Mouse (Mus musculus): ENCODE results near the gene Kcnq2. TPM values are rescaled to one million over a fixed set of nuclear protein-coding genes. Genes with fewer than 3 reads are reported as not detected.

Kcnq2 gene
- polyA plus RNA-seq (2016; fragmentation: Nextera tagmentation; extraction: Ambion mirVana) = 0.11 TPM in 1 of 2 replicates, not detected in the other

- Histone ChIP-seq H3K9ac (no peak within 1 kb of the TSS), H3K4me3 (peak within 1 kb of the TSS; percentile 49), H3K4me1 (replicated peaks) (peaks cover 11% of the 10 kb centered on the region), H3K27ac (ENCODE audit: poor library complexity, severe bottlenecking) (no peak within 1 kb of the TSS), H3K4me2 (peak within 1 kb of the TSS; percentile 78), H3K36me3 (no peaks in the 10 kb centered on the region), H3K27me3 (replicated peaks) (peaks cover 91% of the 10 kb centered on the region), H3K9me3 (replicated peaks) (no peaks in the 10 kb centered on the region)
- WGBS = under 1% methylated on average over 100 of the region's 104 CpGs
- no peak for ATAC-seq (ENCODE audit: insufficient number of reproducible peaks, low FRiP score)
Measured at GRCm38 (mm10) chr2:181134591-181135445, at the start of gene Kcnq2. Kcnq2 (minus strand) TSS chr2:181135300.

- no peak overlapping the region for H3K9ac ChIP-seq
- H3K4me1 ChIP-seq (replicated peaks) = no peaks in the 10 kb centered on the region
- no peak overlapping the region for H3K27ac ChIP-seq (ENCODE audit: poor library complexity, severe bottlenecking)
- no peaks in the 10 kb centered on the region for H3K36me3 ChIP-seq
- H3K9me3 ChIP-seq (replicated peaks) = no peaks in the 10 kb centered on the region
- H3K4me3 ChIP-seq = no peak overlapping the region
- ATAC-seq (ENCODE audit: insufficient number of reproducible peaks, low FRiP score) = no peak
- WGBS = 63% methylated on average over 6 of the region's 6 CpGs
- H3K27me3 ChIP-seq (replicated peaks) = 0 out of 2 replicates have a peak, but pooled peaks cover 2% of the 10 kb centered on the region
- no peak overlapping the region for H3K4me2 ChIP-seq
Measured at GRCm38 (mm10) chr2:181180898-181181297, 45.8 kb upstream of the Kcnq2 start.

- Histone ChIP-seq H3K36me3 (no peaks in the 10 kb centered on the region), H3K27ac (ENCODE audit: poor library complexity, severe bottlenecking) (no peak overlapping the region), H3K27me3 (replicated peaks) (0 out of 2 replicates have a peak, but pooled peaks cover 2% of the 10 kb centered on the region), H3K4me1 (replicated peaks) (no peaks in the 10 kb centered on the region), H3K9me3 (replicated peaks) (no peaks in the 10 kb centered on the region), H3K4me2 (no peak overlapping the region), H3K9ac (no peak overlapping the region), H3K4me3 (no peak overlapping the region)
- no peak for ATAC-seq (ENCODE audit: insufficient number of reproducible peaks, low FRiP score)
- 51% methylated on average over 5 of the region's 5 CpGs for WGBS
Measured at GRCm38 (mm10) chr2:181178471-181178870, 43.4 kb upstream of the Kcnq2 start.

- no peak for ATAC-seq (ENCODE audit: insufficient number of reproducible peaks, low FRiP score)
Measured at GRCm38 (mm10) chr2:181178015-181178414, 42.9 kb upstream of the Kcnq2 start.

GRCm38 (mm10) chr2:181174646-181175045, 39.5 kb upstream of the Kcnq2 start:
- Histone ChIP-seq H3K9ac (no peak overlapping the region), H3K27ac (ENCODE audit: poor library complexity, severe bottlenecking) (no peak overlapping the region), H3K4me2 (no peak overlapping the region), H3K4me1 (replicated peaks) (no peaks in the 10 kb centered on the region), H3K9me3 (replicated peaks) (peaks cover 1% of the 10 kb centered on the region; the same call in 1 of the 2 replicates), H3K27me3 (replicated peaks) (0 out of 2 replicates have a peak, but pooled peaks cover 2% of the 10 kb centered on the region), H3K36me3 (no peaks in the 10 kb centered on the region), H3K4me3 (no peak overlapping the region)
- ATAC-seq (ENCODE audit: insufficient number of reproducible peaks, low FRiP score) = no peak
- 83% methylated on average over 3 of the region's 3 CpGs for WGBS

More at GRCm38 (mm10) chr2:181178015-181178414, 42.9 kb upstream of the Kcnq2 start:
- H3K27ac ChIP-seq (ENCODE audit: poor library complexity, severe bottlenecking) = no peak overlapping the region
- no peak overlapping the region for H3K9ac ChIP-seq
- 68% methylated on average over 3 of the region's 3 CpGs for WGBS
- H3K4me3 ChIP-seq = no peak overlapping the region
- H3K27me3 ChIP-seq (replicated peaks) = 0 out of 2 replicates have a peak, but pooled peaks cover 2% of the 10 kb centered on the region
- H3K4me1 ChIP-seq (replicated peaks) = no peaks in the 10 kb centered on the region
- no peak overlapping the region for H3K4me2 ChIP-seq
- H3K9me3 ChIP-seq (replicated peaks) = no peaks in the 10 kb centered on the region
- no peaks in the 10 kb centered on the region for H3K36me3 ChIP-seq

GRCm38 (mm10) chr2:181166469-181166868, 31.4 kb upstream of the Kcnq2 start:
- H3K36me3 ChIP-seq = no peaks in the 10 kb centered on the region

GRCm38 (mm10) chr2:181160821-181161220, 25.7 kb upstream of the Kcnq2 start:
- Histone ChIP-seq H3K36me3 (no peaks in the 10 kb centered on the region), H3K9me3 (replicated peaks) (no peaks in the 10 kb centered on the region), H3K4me3 (no peak overlapping the region), H3K27ac (ENCODE audit: poor library complexity, severe bottlenecking) (no peak overlapping the region), H3K4me1 (replicated peaks) (peaks cover 38% of the 10 kb centered on the region), H3K27me3 (replicated peaks) (peaks cover 35% of the 10 kb centered on the region), H3K4me2 (no peak overlapping the region), H3K9ac (no peak overlapping the region)
- WGBS = 69% methylated on average over 4 of the region's 4 CpGs
- no peak for ATAC-seq (ENCODE audit: insufficient number of reproducible peaks, low FRiP score)

More at GRCm38 (mm10) chr2:181166469-181166868, 31.4 kb upstream of the Kcnq2 start:
- no peak for ATAC-seq (ENCODE audit: insufficient number of reproducible peaks, low FRiP score)
- Histone ChIP-seq H3K9me3 (replicated peaks) (peaks cover 4% of the 10 kb centered on the region; the same call in 1 of the 2 replicates), H3K27ac (ENCODE audit: poor library complexity, severe bottlenecking) (no peak overlapping the region), H3K4me2 (no peak overlapping the region), H3K9ac (no peak overlapping the region), H3K4me3 (no peak overlapping the region), H3K4me1 (replicated peaks) (no peaks in the 10 kb centered on the region), H3K27me3 (replicated peaks) (peaks cover 11% of the 10 kb centered on the region)
- WGBS = 78% methylated on average over 5 of the region's 5 CpGs

- Histone ChIP-seq H3K9ac (0 out of 2 replicates have a peak overlapping the region, but pooled peaks have one; percentile 45), H3K4me3 (no peak overlapping the region), H3K4me2 (peak overlapping the region; percentile 56), H3K27me3 (replicated peaks) (peaks cover 43% of the 10 kb centered on the region), H3K27ac (ENCODE audit: poor library complexity, severe bottlenecking) (peak overlapping the region; percentile 94), H3K4me1 (replicated peaks) (peaks cover 48% of the 10 kb centered on the region), H3K9me3 (replicated peaks) (no peaks in the 10 kb centered on the region), H3K36me3 (no peaks in the 10 kb centered on the region)
- 0% methylated on average over 2 of the region's 2 CpGs for WGBS
- ATAC-seq (ENCODE audit: insufficient number of reproducible peaks, low FRiP score) = peak; percentile 62; the same call in 1 of the 2 replicates
Measured at GRCm38 (mm10) chr2:181159771-181160170, 24.7 kb upstream of the Kcnq2 start.

- peak overlapping the region; percentile 94 for H3K27ac ChIP-seq (ENCODE audit: poor library complexity, severe bottlenecking)
Measured at GRCm38 (mm10) chr2:181159091-181159514, 24.0 kb upstream of the Kcnq2 start.

GRCm38 (mm10) chr2:181158471-181158870, 23.4 kb upstream of the Kcnq2 start:
- peaks cover 59% of the 10 kb centered on the region for H3K4me1 ChIP-seq (replicated peaks)
- 81% methylated on average over 2 of the region's 2 CpGs for WGBS
- no peak overlapping the region for H3K4me3 ChIP-seq
- H3K4me2 ChIP-seq = no peak overlapping the region
- no peaks in the 10 kb centered on the region for H3K9me3 ChIP-seq (replicated peaks)
- H3K27me3 ChIP-seq (replicated peaks) = peaks cover 44% of the 10 kb centered on the region
- H3K27ac ChIP-seq (ENCODE audit: poor library complexity, severe bottlenecking) = peak overlapping the region; percentile 78
- no peak for ATAC-seq (ENCODE audit: insufficient number of reproducible peaks, low FRiP score)
- no peak overlapping the region for H3K9ac ChIP-seq
- H3K36me3 ChIP-seq = no peaks in the 10 kb centered on the region

More at GRCm38 (mm10) chr2:181159091-181159514, 24.0 kb upstream of the Kcnq2 start:
- no peaks in the 10 kb centered on the region for H3K9me3 ChIP-seq (replicated peaks)
- peaks cover 44% of the 10 kb centered on the region for H3K27me3 ChIP-seq (replicated peaks)
- no peaks in the 10 kb centered on the region for H3K36me3 ChIP-seq
- 0 out of 2 replicates have a peak overlapping the region, but pooled peaks have one; percentile 34 for H3K9ac ChIP-seq
- WGBS = 30% methylated on average over 7 of the region's 7 CpGs
- peaks cover 55% of the 10 kb centered on the region for H3K4me1 ChIP-seq (replicated peaks)
- H3K4me3 ChIP-seq = no peak overlapping the region
- ATAC-seq (ENCODE audit: insufficient number of reproducible peaks, low FRiP score) = peak; percentile 54; the same call in 1 of the 2 replicates
- peak overlapping the region; percentile 56 for H3K4me2 ChIP-seq

- H3K4me3 ChIP-seq = no peak overlapping the region
- peaks cover 59% of the 10 kb centered on the region for H3K4me1 ChIP-seq (replicated peaks)
- no peak overlapping the region for H3K4me2 ChIP-seq
- no peaks in the 10 kb centered on the region for H3K9me3 ChIP-seq (replicated peaks)
- H3K27me3 ChIP-seq (replicated peaks) = peaks cover 48% of the 10 kb centered on the region
- peaks cover 6% of the 10 kb centered on the region for H3K36me3 ChIP-seq
- H3K27ac ChIP-seq (ENCODE audit: poor library complexity, severe bottlenecking) = no peak overlapping the region
- WGBS = 73% methylated on average over 6 of the region's 6 CpGs
- ATAC-seq (ENCODE audit: insufficient number of reproducible peaks, low FRiP score) = no peak
- no peak overlapping the region for H3K9ac ChIP-seq
Measured at GRCm38 (mm10) chr2:181157716-181158302, 22.7 kb upstream of the Kcnq2 start.

Data from heart, embryonic 12.5 days (tissue).